Mouse (Mus musculus) granulocyte monocyte progenitor cell, adult 5-6 weeks (primary cell): ENCODE measurements around the gene Ddc. TPM values are rescaled to one million over a fixed set of nuclear protein-coding genes. Genes with fewer than 3 reads are reported as not detected.
A peak's percentile ranks its signal among the peaks of the same experiment; 100 is the strongest.

ENCODE experiments used
- ATAC-seq: replicated peaks from 2 replicates; pipeline ENCODE4 v1.8.0; 2016; ENCODE audit warnings: mild to moderate bottlenecking, moderate TSS enrichment, inconsistent platforms; ENCODE audit not compliant: poor library complexity, severe bottlenecking
- total RNA-seq, 2 experiments: library from RNA; stranded (forward) in 1 of 2; stranded (reverse) in 1 of 2; fragments of 200-712, 200-1000 nt in 1 of 2; fragments of >200 nt in 1 of 2; fragmentation: Nextera tagmentation in 1 of 2; gene quantifications; 2 replicates each; pipeline ENCODE4 v1.2.3; 2014 to 2017

Ddc gene
- total RNA-seq, 2 experiments from 2014 or later = 2.1 TPM; not detected in 1

GRCm38 (mm10) chr11:11766105-11766504 lies 131.8 kb downstream of the Ddc start:
- ATAC-seq = peak; percentile 52

- ATAC-seq = no peak
Measured at GRCm38 (mm10) chr11:11765414-11765813, 132.5 kb downstream of the Ddc start.

Other genes starting within 250 kb of the Ddc start
- 108 and 128 TPM in 2 replicates for gene Ikzf1, start 213.1 kb downstream of the Ddc start, total RNA-seq (2014; fragmentation: Nextera tagmentation)
- gene Ikzf1, start 213.1 kb downstream of the Ddc start, total RNA-seq (2017) = 51.0 and 56.0 TPM in 2 replicates
- 43.8 and 51.2 TPM in 2 replicates for gene Fignl1, start 89.2 kb downstream of the Ddc start, total RNA-seq (2014; fragmentation: Nextera tagmentation)
- gene Fignl1, start 89.2 kb downstream of the Ddc start, total RNA-seq (2017) = 93.0 and 100 TPM in 2 replicates
- 11.2 and 20.5 TPM in 2 replicates for gene Grb10, start 140.5 kb upstream of the Ddc start, total RNA-seq (2014; fragmentation: Nextera tagmentation)
- gene Grb10, start 140.5 kb upstream of the Ddc start, total RNA-seq (2017) = 7.2 and 8.4 TPM in 2 replicates